Mouse (Mus musculus) brain, embryonic 14.5 days (tissue): ENCODE measurements around the gene Actr2.

Source experiments
- CTCF ChIP-seq: fragments of 200-500 bp; IDR thresholded peaks from 2 replicates; pipeline ENCODE4 v1.5.1; 2012; ENCODE audit warnings: inconsistent platforms, mild to moderate bottlenecking, moderate library complexity, borderline replicate concordance; ENCODE audit not compliant: insufficient read depth, insufficient read length; ENCODE audit errors: extremely low read depth
- POLR2A ChIP-seq: fragments of 200-500 bp; IDR thresholded peaks from 2 replicates; pipeline ENCODE4 v1.6.1; 2012; ENCODE audit warnings: mild to moderate bottlenecking, inconsistent platforms, borderline replicate concordance; ENCODE audit not compliant: poor library complexity, insufficient read depth, insufficient read length, severe bottlenecking; ENCODE audit errors: extremely low read depth

GRCm38 (mm10) chr11:20072174-20072573 is 40.5 kb downstream of the Actr2 start:
- TF ChIP-seq CTCF (peak; percentile 58; the same call in 1 of the 2 replicates), POLR2A (no peak)
